Mouse (Mus musculus) small intestine, adult 2 months (tissue): ENCODE data around the gene Pou3f1.

ENCODE experiments used
- CTCF ChIP-seq: fragments of 200-500 bp; IDR thresholded peaks from 2 replicates; pipeline ENCODE4 v1.5.1; 2012; ENCODE audit warnings: low read depth, mild to moderate bottlenecking, control low read depth, inconsistent platforms, low read length, moderate library complexity, mixed read lengths; ENCODE audit not compliant: insufficient replicate concordance, insufficient read length; ENCODE audit errors: extremely low read depth
- POLR2A ChIP-seq: fragments of 200-500 bp; IDR thresholded peaks from 2 replicates; pipeline ENCODE4 v1.6.1; 2012; ENCODE audit warnings: low read depth, mild to moderate bottlenecking, control low read depth, inconsistent platforms, low read length, moderate library complexity

DNA sequence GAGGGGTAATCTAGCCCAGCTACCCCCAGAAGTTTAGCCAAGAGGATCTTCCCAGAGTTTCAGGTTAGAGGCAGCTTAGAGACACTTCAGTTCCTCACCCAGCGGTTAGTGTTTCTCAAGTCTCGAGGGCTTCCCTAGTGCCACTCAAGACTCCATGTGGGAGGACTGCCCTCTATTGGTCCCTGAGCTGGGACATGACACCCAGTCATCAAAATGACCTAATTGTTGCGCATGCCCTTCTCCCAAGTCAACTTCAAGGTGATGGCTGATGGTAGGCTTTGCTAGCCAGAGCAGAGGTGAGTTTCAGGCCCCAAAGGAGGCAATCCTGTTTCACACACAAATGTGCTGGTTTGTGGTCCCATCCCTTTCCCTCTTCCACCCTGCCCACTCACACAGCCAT lies 6.4 kb downstream of the Pou3f1 start:
- TF ChIP-seq POLR2A (no peak), CTCF (no peak)
